Mouse (Mus musculus) hindbrain, postnatal 0 days (tissue): ENCODE results near the gene Espnl. TPM values are rescaled to one million over a fixed set of nuclear protein-coding genes. Genes with fewer than 3 reads are reported as not detected.

Experiments used
- ATAC-seq: fragments of 200-750 bp; cut with Nextera tagmentation; 2 replicates; pipeline ENCODE4 v1.8.0; 2017; ENCODE audit warnings: mild to moderate bottlenecking, moderate TSS enrichment, moderate library complexity
- DNase-seq: peaks from one replicate; pipeline ENCODE4 v3.0.0-alpha.2; 2015; ENCODE audit warnings: low spot score
- H3K27ac ChIP-seq: fragments of 300-500 bp; sonication (generic); 2 replicates; pipeline ENCODE4 v1.5.1; 2014; ENCODE audit warnings: mild to moderate bottlenecking
- H3K27me3 ChIP-seq: fragments of 300-500 bp; sonication (generic); 2 replicates; pipeline ENCODE4 v1.6.1; 2014; ENCODE audit warnings: low read length, mixed read lengths; ENCODE audit not compliant: insufficient read depth
- H3K36me3 ChIP-seq: fragments of 300-500 bp; sonication (generic); 2 replicates; pipeline ENCODE4 v1.6.1; 2014; ENCODE audit warnings: low read length, mixed read lengths; ENCODE audit not compliant: insufficient read depth
- H3K4me1 ChIP-seq: fragments of 300-500 bp; sonication (generic); 2 replicates; pipeline ENCODE4 v1.6.1; 2014; ENCODE audit warnings: antibody characterized with exemption, low read length, mixed read lengths; ENCODE audit not compliant: insufficient read depth
- H3K4me2 ChIP-seq: fragments of 300-500 bp; sonication (generic); 2 replicates; pipeline ENCODE4 v1.6.1; 2014; ENCODE audit warnings: low read depth, mild to moderate bottlenecking, low read length, moderate library complexity, mixed read lengths
- H3K4me3 ChIP-seq: fragments of 300-500 bp; sonication (generic); 2 replicates; pipeline ENCODE4 v1.5.1; 2014; ENCODE audit warnings: low read length
- H3K9ac ChIP-seq: fragments of 300-500 bp; sonication (generic); replicated peaks from 2 replicates; pipeline ENCODE4 v1.6.1; 2014; ENCODE audit warnings: mild to moderate bottlenecking, low read length, moderate library complexity, mixed read lengths
- H3K9me3 ChIP-seq: fragments of 300-500 bp; sonication (generic); 2 replicates; pipeline ENCODE4 v1.6.1; 2016; ENCODE audit warnings: low read length, mixed read lengths
- CTCF ChIP-seq: IDR thresholded peaks from 2 replicates; pipeline ENCODE4 v1.5.1; 2016; ENCODE audit warnings: antibody characterized with exemption, control low read depth, low read depth
- WGBS: fragments of 180-500 bp; shearing (Covaris S2); extraction: QIAGEN DNeasy Blood & Tissue Kit; methylation state at CpG from one replicate; pipeline ENCODE4 v1.1.7; 2014; 5-methylcytosine and 5-hydroxymethylcytosine counted together
- polyA plus RNA-seq: library from polyadenylated mRNA; unstranded; fragments of >200 nt; fragmentation: Nextera tagmentation; extraction: Ambion mirVana; gene quantifications from 2 replicates; pipeline ENCODE4 v1.2.1, GENCODE M21; 2015
- total RNA-seq: library from RNA; depleted of rRNA; stranded (reverse); fragments of >200 nt; gene quantifications from 2 replicates; pipeline ENCODE4 v1.2.3, GENCODE M21; 2014

Gene Espnl
- total and polyA plus RNA-seq, 2 experiments from 2014 or later: 0.10 to 0.26 TPM

- Histone ChIP-seq H3K9ac (no peak overlapping the region), H3K9me3 (no peaks in the 10 kb centered on the region), H3K4me3 (no peak overlapping the region), H3K4me1 (peaks cover 13% of the 10 kb centered on the region; the same call in 1 of the 2 replicates), H3K4me2 (no peak overlapping the region), H3K27me3 (peaks cover 19% of the 10 kb centered on the region), H3K27ac (no peak overlapping the region), H3K36me3 (no peaks in the 10 kb centered on the region)
- TF ChIP-seq CTCF: peak; percentile 90
- 40% methylated on average over 3 of the region's 3 CpGs for WGBS
- DNase-seq: peak; percentile 78
- peak; percentile 85; the same call in 1 of the 2 replicates for ATAC-seq
These were observed 25.0 kb downstream of the Espnl start for GRCm38 (mm10) chr1:91346892-91347291.

GRCm38 (mm10) chr1:91350841-91351240, 29.0 kb downstream of the Espnl start, which contains the start of gene Klhl30:
Gene Klhl30, plus strand, starts transcription at chr1:91351016.
- Histone ChIP-seq H3K36me3 (no peaks in the 10 kb centered on the region), H3K4me3 (no peak within 1 kb of the TSS), H3K9me3 (no peaks in the 10 kb centered on the region), H3K4me1 (no peaks in the 10 kb centered on the region), H3K9ac (no peak within 1 kb of the TSS), H3K27me3 (no peaks in the 10 kb centered on the region), H3K4me2 (no peak within 1 kb of the TSS), H3K27ac (no peak within 1 kb of the TSS)
- DNase-seq (no peak), ATAC-seq (no peak)
- 67% methylated on average over 4 of the region's 4 CpGs for WGBS
- TF ChIP-seq CTCF: no peak

GRCm38 (mm10) chr1:91351249-91351648, 29.4 kb downstream of the Espnl start:
- Histone ChIP-seq H3K27ac (no peak overlapping the region), H3K9ac (no peak overlapping the region), H3K36me3 (no peaks in the 10 kb centered on the region), H3K4me1 (no peaks in the 10 kb centered on the region), H3K4me2 (no peak overlapping the region), H3K9me3 (no peaks in the 10 kb centered on the region), H3K4me3 (no peak overlapping the region), H3K27me3 (no peaks in the 10 kb centered on the region)
- 79% methylated on average over 3 of the region's 3 CpGs for whole genome bisulfite sequencing
- ATAC-seq (no peak), DNase-seq (no peak)
- no peak for TF ChIP-seq CTCF

GRCm38 (mm10) chr1:91352277-91352676, 30.4 kb downstream of the Espnl start:
- TF ChIP-seq CTCF: no peak

GRCm38 (mm10) chr1:91356105-91356504, 34.2 kb downstream of the Espnl start:
- no peaks in the 10 kb centered on the region for H3K4me1 ChIP-seq
- H3K9me3 ChIP-seq: no peaks in the 10 kb centered on the region
- ATAC-seq: no peak
- no peaks in the 10 kb centered on the region for H3K36me3 ChIP-seq
- no peak overlapping the region for H3K4me2 ChIP-seq
- no peak for TF ChIP-seq CTCF
- 82% methylated on average over 11 of the region's 11 CpGs for WGBS
- H3K27ac ChIP-seq: no peak overlapping the region
- no peak overlapping the region for H3K4me3 ChIP-seq
- no peaks in the 10 kb centered on the region for H3K27me3 ChIP-seq
- no peak overlapping the region for H3K9ac ChIP-seq
- no peak for DNase-seq

More at GRCm38 (mm10) chr1:91352277-91352676, 30.4 kb downstream of the Espnl start:
- H3K4me2 ChIP-seq: no peak overlapping the region
- WGBS: 94% methylated on average over 2 of the region's 2 CpGs
- H3K9me3 ChIP-seq: no peaks in the 10 kb centered on the region
- no peaks in the 10 kb centered on the region for H3K27me3 ChIP-seq
- H3K36me3 ChIP-seq: no peaks in the 10 kb centered on the region
- no peak for DNase-seq
- no peaks in the 10 kb centered on the region for H3K4me1 ChIP-seq
- no peak for ATAC-seq
- H3K27ac ChIP-seq: no peak overlapping the region
- no peak overlapping the region for H3K4me3 ChIP-seq
- H3K9ac ChIP-seq: no peak overlapping the region

GRCm38 (mm10) chr1:91362113-91362512, 40.2 kb downstream of the Espnl start:
- ATAC-seq (no peak), DNase-seq (no peak)
- H3K4me1 ChIP-seq: peaks cover 6% of the 10 kb centered on the region; the same call in 1 of the 2 replicates
- no peak overlapping the region for H3K9ac ChIP-seq
- WGBS: 74% methylated on average over 5 of the region's 5 CpGs
- no peak for TF ChIP-seq CTCF
- H3K27ac ChIP-seq: no peak overlapping the region
- no peaks in the 10 kb centered on the region for H3K9me3 ChIP-seq
- no peak overlapping the region for H3K4me2 ChIP-seq
- H3K27me3 ChIP-seq: no peaks in the 10 kb centered on the region
- no peak overlapping the region for H3K4me3 ChIP-seq
- H3K36me3 ChIP-seq: no peaks in the 10 kb centered on the region

GRCm38 (mm10) chr1:91364822-91365644, 43.2 kb downstream of the Espnl start:
- ATAC-seq: no peak
- Histone ChIP-seq H3K4me2 (no peak overlapping the region), H3K27me3 (no peaks in the 10 kb centered on the region), H3K27ac (no peak overlapping the region), H3K36me3 (no peaks in the 10 kb centered on the region), H3K4me3 (no peak overlapping the region), H3K9me3 (no peaks in the 10 kb centered on the region), H3K4me1 (peaks cover 6% of the 10 kb centered on the region; the same call in 1 of the 2 replicates), H3K9ac (no peak overlapping the region)
- DNase-seq: no peak
- TF ChIP-seq CTCF: no peak
- WGBS: 94% methylated on average over 16 of the region's 16 CpGs
